Mouse (Mus musculus) hindbrain, embryonic 15.5 days (tissue): ENCODE results near the gene Adgrd1. TPM values are rescaled to one million over a fixed set of nuclear protein-coding genes. Genes with fewer than 3 reads are reported as not detected.

Experiments used
- ATAC-seq: fragments of 200-750 bp; cut with Nextera tagmentation; 2 replicates; pipeline ENCODE4 v1.8.0; 2017; ENCODE audit warnings: low read depth, moderate number of reproducible peaks, moderate TSS enrichment; ENCODE audit not compliant: low FRiP score
- H3K27ac ChIP-seq: fragments of 300-500 bp; sonication (generic); replicated peaks from 2 replicates; pipeline ENCODE4 v1.5.1; 2015; ENCODE audit warnings: mild to moderate bottlenecking, inconsistent platforms
- H3K27me3 ChIP-seq: fragments of 300-500 bp; sonication (generic); 2 replicates; pipeline ENCODE4 v1.6.1; 2015; ENCODE audit warnings: control low read depth, inconsistent platforms
- H3K36me3 ChIP-seq: fragments of 300-500 bp; sonication (generic); 2 replicates; pipeline ENCODE4 v1.6.1; 2015; ENCODE audit warnings: control low read depth, inconsistent platforms
- H3K4me1 ChIP-seq: fragments of 300-500 bp; sonication (generic); replicated peaks from 2 replicates; pipeline ENCODE4 v1.6.1; 2015; ENCODE audit warnings: control low read depth, inconsistent platforms
- H3K4me2 ChIP-seq: fragments of 300-500 bp; sonication (generic); 2 replicates; pipeline ENCODE4 v1.6.1; 2015; ENCODE audit warnings: moderate library complexity, mild to moderate bottlenecking, inconsistent platforms
- H3K4me3 ChIP-seq: fragments of 300-500 bp; sonication (generic); 2 replicates; pipeline ENCODE4 v1.5.1; 2015; ENCODE audit warnings: mild to moderate bottlenecking, inconsistent platforms
- H3K9ac ChIP-seq: fragments of 300-500 bp; sonication (generic); 2 replicates; pipeline ENCODE4 v1.6.1; 2015; ENCODE audit warnings: inconsistent platforms
- H3K9me3 ChIP-seq: fragments of 300-500 bp; sonication (generic); 2 replicates; pipeline ENCODE4 v1.6.1; 2016; ENCODE audit warnings: control low read depth, inconsistent platforms
- WGBS: fragments of 180-500 bp; shearing (Covaris S2); methylation state at CpG from one replicate; pipeline ENCODE4 v1.1.7; 2015; 5-methylcytosine and 5-hydroxymethylcytosine counted together
- polyA plus RNA-seq: library from polyadenylated mRNA; unstranded; fragments of >200 nt; fragmentation: Nextera tagmentation; extraction: Ambion mirVana; gene quantifications from 2 replicates; pipeline ENCODE4 v1.2.1, GENCODE M21; 2015

Gene Adgrd1
- 0.14 and 0.18 TPM in 2 replicates for polyA plus RNA-seq

DNA sequence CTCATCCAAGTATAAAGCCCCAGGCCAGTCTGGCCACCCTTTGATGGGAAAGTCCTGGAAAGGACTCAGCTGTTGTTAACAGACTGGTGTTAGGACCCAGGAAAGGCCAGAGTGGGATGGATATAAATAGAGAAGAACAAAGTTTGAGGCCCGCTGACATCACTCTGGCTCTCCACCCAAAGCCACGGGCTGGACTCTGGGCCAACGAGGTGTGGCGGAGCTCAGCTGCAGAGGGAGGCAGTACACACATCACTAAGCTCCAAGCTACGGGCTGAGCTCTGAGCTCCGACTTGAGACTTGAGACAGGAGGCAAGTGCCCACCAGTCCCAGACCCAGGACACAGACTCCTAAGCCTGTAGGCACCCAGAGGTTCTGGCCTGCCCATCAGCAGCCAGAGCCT is at the start of gene Adgrd1:
TSS of gene Adgrd1 (plus strand) at position 240 of the 400 bp plus-strand sequence.
- Histone ChIP-seq H3K27me3 (no peaks in the 10 kb centered on the region), H3K4me1 (0 out of 2 replicates have a peak, but pooled peaks cover 3% of the 10 kb centered on the region), H3K4me3 (no peak within 1 kb of the TSS), H3K36me3 (no peaks in the 10 kb centered on the region), H3K9ac (no peak within 1 kb of the TSS), H3K9me3 (no peaks in the 10 kb centered on the region), H3K4me2 (no peak within 1 kb of the TSS), H3K27ac (no peak within 1 kb of the TSS)
- ATAC-seq = no peak
- 59% methylated on average over 6 of the region's 6 CpGs for WGBS

DNA sequence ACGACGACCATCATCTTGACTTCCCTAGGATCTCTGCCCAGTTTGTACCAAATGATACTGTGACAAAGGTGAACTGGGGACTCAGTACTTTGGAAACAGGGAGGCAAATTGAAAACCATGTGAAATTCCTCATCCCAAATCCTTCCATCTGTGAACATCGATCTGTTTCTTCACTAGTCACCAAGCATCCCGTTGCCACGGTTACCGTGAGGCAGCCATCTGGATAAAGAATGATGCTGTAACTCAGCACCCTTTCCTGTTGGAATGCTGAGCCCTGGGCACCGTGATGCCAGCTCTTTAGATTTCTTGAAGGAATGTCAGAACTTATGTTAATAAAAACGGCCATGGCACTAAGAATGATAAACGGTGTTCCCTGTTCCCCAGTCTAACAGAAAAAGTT is 47.2 kb upstream of the Adgrd1 start:
- WGBS = 46% methylated on average over 9 of the region's 9 CpGs
- no peak overlapping the region for H3K9ac ChIP-seq
- 0 out of 2 replicates have a peak overlapping the region, but pooled peaks have one; percentile 9 for H3K4me2 ChIP-seq
- peaks cover 34% of the 10 kb centered on the region for H3K4me1 ChIP-seq
- no peaks in the 10 kb centered on the region for H3K27me3 ChIP-seq
- no peak overlapping the region for H3K4me3 ChIP-seq
- H3K27ac ChIP-seq = no peak overlapping the region
- no peaks in the 10 kb centered on the region for H3K36me3 ChIP-seq
- H3K9me3 ChIP-seq = no peaks in the 10 kb centered on the region
- ATAC-seq = no peak

DNA sequence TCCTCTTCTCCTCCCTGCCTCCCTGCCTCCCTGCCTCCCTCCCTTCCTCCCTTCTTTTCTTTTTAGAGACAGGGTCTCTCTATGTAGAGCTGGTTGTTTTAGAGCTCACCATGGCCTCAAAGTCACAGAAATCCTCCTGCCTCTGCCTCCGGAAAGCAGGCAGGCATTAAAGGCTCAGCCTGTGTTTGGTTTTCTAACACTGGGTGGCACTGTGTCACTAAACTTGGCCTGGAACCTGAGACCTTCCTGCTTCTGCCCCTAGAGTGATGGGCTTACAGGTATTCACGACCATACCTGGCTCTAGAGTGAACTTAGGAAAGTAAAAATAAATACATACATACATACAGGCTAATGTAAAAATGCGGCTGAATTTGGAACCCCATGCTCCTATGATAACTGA is 44.6 kb upstream of the Adgrd1 start:
- no peaks in the 10 kb centered on the region for H3K27me3 ChIP-seq
- H3K9me3 ChIP-seq = no peaks in the 10 kb centered on the region
- no peak overlapping the region for H3K27ac ChIP-seq
- peaks cover 19% of the 10 kb centered on the region for H3K4me1 ChIP-seq
- H3K9ac ChIP-seq = no peak overlapping the region
- H3K4me3 ChIP-seq = no peak overlapping the region
- no peak overlapping the region for H3K4me2 ChIP-seq
- H3K36me3 ChIP-seq = no peaks in the 10 kb centered on the region
- 86% methylated on average over 3 of the region's 3 CpGs for WGBS
- no peak for ATAC-seq

DNA sequence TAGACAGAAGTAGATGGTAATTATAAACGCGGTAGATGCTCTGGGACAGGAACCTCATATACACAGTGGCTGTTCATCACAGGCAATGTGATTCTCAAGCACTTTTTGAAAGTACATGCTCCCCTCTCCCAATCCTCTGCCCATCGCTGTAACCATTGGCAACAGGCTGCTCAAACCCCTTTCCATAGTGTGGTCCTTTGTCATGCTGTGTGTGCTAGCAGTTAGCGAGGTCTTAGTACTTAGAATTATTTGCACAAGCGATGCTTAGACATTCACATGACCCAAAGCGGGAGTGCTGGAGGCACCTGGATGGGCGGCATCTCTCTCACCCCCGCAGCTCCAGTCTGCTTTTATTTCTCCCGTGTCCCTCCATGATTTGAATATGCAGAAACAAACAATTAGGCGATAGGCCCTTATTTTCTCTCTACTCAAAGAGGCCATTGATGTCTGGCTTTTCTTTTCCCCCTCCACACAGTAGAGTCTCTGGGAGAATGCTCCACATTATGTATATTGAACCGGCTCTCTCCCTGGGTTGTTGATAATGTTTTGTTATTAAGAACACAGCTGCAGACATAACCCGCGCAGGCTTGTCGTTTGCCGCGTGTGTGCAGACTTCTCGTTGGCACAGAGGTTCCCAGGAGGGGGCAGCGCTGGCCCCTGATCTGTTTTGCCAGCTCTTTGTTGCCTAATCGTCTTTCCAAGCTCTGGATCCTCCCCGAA is 43.8 kb upstream of the Adgrd1 start:
- Histone ChIP-seq H3K4me2 (peak overlapping the region; percentile 35), H3K9me3 (no peaks in the 10 kb centered on the region), H3K27ac (peak overlapping the region; percentile 68), H3K4me1 (peaks cover 19% of the 10 kb centered on the region), H3K36me3 (no peaks in the 10 kb centered on the region), H3K27me3 (no peaks in the 10 kb centered on the region), H3K9ac (no peak overlapping the region), H3K4me3 (no peak overlapping the region)
- 8% methylated on average over 20 of the region's 20 CpGs for WGBS
- ATAC-seq = peak; percentile 82

DNA sequence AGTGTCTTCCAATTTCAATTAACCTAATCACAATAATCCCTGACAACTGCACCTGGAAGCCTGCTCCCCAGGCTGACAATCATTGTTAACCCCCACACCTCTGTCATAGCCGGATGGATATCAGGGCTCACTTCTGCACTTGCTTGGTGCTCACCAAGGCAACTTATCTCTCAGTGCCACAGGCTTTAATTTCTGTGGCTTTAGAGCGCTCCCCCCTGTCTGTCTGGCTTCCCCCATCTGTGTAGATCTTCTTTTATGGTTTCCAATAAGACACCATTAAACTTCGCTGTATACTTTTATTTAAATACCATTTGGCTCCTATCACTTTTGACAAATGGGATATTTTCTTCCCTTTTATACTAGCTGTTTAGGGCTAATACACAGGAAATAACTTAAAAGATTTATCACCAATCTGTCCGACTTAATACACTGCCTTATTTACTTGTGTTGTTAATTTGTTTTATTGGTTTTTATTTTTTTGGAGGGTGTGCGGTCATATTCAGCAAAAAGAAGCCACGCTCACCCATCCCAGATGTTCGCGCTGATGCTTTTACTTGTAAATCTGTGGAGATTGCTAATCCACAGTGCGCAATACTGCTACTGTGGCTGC is 41.8 kb upstream of the Adgrd1 start:
- 89% methylated on average over 9 of the region's 9 CpGs for WGBS
- H3K27ac ChIP-seq = no peak overlapping the region
- peaks cover 11% of the 10 kb centered on the region for H3K4me1 ChIP-seq
- no peak overlapping the region for H3K4me2 ChIP-seq
- H3K27me3 ChIP-seq = no peaks in the 10 kb centered on the region
- no peak overlapping the region for H3K9ac ChIP-seq
- ATAC-seq = no peak
- no peaks in the 10 kb centered on the region for H3K36me3 ChIP-seq
- no peaks in the 10 kb centered on the region for H3K9me3 ChIP-seq
- no peak overlapping the region for H3K4me3 ChIP-seq

DNA sequence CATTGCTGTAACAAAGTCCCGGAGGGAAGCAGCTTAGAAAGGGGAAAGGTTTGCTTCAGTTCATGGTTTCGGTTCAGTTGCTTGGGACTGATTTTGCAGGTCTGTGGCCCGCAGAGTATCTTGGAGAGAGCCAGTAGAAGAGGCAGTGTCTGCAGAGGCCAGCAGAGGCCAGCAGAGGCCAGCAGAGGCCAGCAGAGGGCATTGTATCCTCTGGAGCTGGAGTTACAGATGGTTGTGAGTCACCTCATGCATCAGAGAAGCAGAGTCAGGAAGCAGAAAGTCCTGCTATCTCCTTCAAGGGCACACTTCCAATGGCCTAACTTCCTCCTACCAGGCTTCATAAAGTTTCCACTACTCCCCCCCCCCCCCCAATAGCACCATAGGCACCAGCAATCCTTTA is 37.4 kb upstream of the Adgrd1 start:
- H3K36me3 ChIP-seq = no peaks in the 10 kb centered on the region
- WGBS = 88% methylated on average over 3 of the region's 3 CpGs
- peaks cover 10% of the 10 kb centered on the region for H3K4me1 ChIP-seq
- no peak for ATAC-seq
- no peak overlapping the region for H3K4me3 ChIP-seq
- no peaks in the 10 kb centered on the region for H3K9me3 ChIP-seq
- no peaks in the 10 kb centered on the region for H3K27me3 ChIP-seq
- no peak overlapping the region for H3K27ac ChIP-seq
- H3K9ac ChIP-seq = no peak overlapping the region
- no peak overlapping the region for H3K4me2 ChIP-seq

DNA sequence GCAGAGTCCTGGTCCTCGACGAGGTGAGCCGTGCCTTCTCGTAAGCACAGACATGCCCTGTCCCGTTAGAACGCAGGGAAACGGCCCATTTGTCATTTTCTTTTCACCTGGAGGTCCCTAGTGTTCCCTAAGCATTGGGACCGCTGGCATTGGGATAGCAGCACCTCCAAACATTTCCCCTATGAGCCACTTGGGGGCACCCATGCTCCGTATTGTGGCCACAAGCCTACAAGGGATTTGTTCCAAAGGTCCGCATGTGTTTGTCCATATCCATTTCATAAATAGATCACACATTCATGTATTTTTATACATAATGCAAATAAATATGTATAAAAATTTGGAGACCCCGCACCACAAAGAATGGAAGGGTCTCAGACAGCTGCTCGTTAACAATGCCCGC is 35.0 kb upstream of the Adgrd1 start:
- 21% methylated on average over 13 of the region's 13 CpGs for WGBS
- peak; percentile 75; the same call in 1 of the 2 replicates for ATAC-seq
- Histone ChIP-seq H3K4me3 (no peak overlapping the region), H3K9me3 (no peaks in the 10 kb centered on the region), H3K27me3 (no peaks in the 10 kb centered on the region), H3K27ac (no peak overlapping the region), H3K36me3 (no peaks in the 10 kb centered on the region), H3K4me2 (no peak overlapping the region), H3K4me1 (peaks cover 12% of the 10 kb centered on the region), H3K9ac (no peak overlapping the region)

DNA sequence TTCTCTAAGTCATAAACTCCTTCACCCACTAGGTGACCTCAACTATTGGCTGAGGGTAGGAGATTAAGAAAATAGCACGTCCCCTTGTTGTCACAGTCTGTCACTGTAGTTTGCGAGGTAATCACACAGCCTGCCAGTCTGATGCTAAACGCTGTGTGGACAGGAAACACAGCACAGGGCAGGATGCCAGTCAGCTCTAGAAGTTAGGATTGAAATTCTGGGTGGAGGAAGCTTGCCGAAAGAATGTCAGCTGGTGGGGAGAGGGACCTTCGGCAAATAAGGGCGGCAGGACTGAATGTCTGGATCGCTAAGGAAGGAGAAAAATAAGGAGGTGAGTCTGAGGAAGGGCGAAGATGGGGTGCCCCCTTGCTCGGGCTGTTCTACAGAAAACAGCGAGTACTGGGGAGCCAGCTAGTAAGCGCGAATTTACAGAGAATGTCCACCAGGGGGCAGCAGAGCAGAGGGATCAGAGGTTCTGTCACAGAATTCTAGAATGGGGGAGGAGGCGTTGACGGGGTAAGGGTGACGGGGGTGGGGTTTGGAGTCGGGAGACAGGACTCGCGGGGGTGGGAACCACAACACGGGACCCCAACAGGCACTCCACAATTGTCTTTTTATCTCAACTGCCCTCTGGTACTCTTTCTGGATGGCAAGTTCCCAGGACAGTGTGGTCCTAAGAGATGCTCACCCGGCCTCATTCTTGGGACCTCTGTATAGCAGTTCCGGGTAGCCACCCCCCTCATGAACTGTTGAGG is 33.3 kb upstream of the Adgrd1 start:
- Histone ChIP-seq H3K4me1 (peaks cover 12% of the 10 kb centered on the region), H3K9me3 (no peaks in the 10 kb centered on the region), H3K27ac (no peak overlapping the region), H3K27me3 (no peaks in the 10 kb centered on the region), H3K9ac (no peak overlapping the region), H3K4me2 (peak overlapping the region; percentile 62), H3K4me3 (peak overlapping the region; percentile 26), H3K36me3 (no peaks in the 10 kb centered on the region)
- 11% methylated on average over 21 of the region's 21 CpGs for WGBS
- ATAC-seq = peak; percentile 74

DNA sequence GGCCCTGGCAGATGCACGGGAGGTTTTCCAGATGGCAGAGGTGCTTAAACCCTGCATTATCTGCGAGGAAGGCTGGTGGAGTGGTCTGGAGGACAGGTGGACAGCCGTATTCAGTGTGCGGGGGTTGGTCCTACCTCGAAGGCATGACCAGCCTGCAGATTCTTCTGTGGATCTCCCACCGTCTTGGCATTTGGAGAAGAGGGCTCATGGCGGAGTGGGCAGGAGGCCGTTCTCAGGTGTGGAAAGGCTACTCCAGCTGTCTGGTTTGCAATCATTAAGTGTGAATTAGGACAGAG is 32.8 kb upstream of the Adgrd1 start:
- Histone ChIP-seq H3K4me1 (peaks cover 12% of the 10 kb centered on the region), H3K9ac (no peak overlapping the region), H3K36me3 (no peaks in the 10 kb centered on the region), H3K27me3 (no peaks in the 10 kb centered on the region), H3K4me2 (peak overlapping the region; percentile 62), H3K9me3 (no peaks in the 10 kb centered on the region), H3K27ac (no peak overlapping the region), H3K4me3 (peak overlapping the region; percentile 26)
- WGBS = 38% methylated on average over 8 of the region's 8 CpGs
- ATAC-seq = no peak

DNA sequence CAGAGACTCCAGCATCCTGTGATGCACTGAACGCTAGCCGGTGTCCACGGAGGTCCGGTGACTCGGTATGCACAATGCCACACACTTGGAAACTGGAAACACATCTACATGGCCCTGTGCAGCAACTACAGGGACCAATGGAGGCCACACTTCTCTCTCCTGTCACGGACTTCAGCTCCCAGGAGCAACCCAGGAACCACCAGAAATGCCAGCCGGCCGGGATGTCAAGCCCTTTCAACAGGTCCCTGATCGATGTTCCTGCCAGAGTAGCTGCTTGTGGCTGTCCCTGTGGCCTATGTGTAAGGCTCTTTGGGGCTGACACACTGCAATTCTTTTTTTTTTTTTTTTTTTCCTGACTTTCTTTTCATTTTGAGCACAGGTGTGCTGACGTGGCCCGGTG is 32.4 kb upstream of the Adgrd1 start:
- 63% methylated on average over 11 of the region's 11 CpGs for WGBS
- no peaks in the 10 kb centered on the region for H3K36me3 ChIP-seq
- no peaks in the 10 kb centered on the region for H3K27me3 ChIP-seq
- H3K9ac ChIP-seq = no peak overlapping the region
- no peak for ATAC-seq
- no peaks in the 10 kb centered on the region for H3K9me3 ChIP-seq
- H3K4me3 ChIP-seq = no peak overlapping the region
- no peak overlapping the region for H3K27ac ChIP-seq
- H3K4me1 ChIP-seq = peaks cover 12% of the 10 kb centered on the region
- no peak overlapping the region; the same call in 1 of the 2 replicates for H3K4me2 ChIP-seq

DNA sequence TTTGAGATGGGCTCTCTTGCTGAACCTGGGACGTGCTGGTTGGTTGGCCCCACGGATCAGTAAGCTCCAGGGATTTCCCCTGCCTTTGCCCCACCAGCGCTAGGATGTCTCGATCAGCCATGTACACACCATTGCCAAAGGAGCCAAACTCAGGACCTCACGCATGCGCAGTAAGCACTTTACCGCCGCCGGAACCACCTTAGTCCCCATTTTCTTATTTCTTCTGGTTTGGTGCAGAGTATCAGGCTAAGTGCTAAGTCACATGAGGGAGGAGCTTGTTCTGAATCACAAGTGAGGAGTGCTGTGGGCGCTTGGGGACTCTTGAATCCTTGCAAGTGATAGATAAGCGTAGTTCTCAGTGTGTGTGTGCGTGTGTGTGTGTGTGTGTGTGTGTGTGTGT is 31.2 kb upstream of the Adgrd1 start:
- Histone ChIP-seq H3K27ac (no peak overlapping the region), H3K27me3 (no peaks in the 10 kb centered on the region), H3K4me1 (peaks cover 12% of the 10 kb centered on the region), H3K4me2 (no peak overlapping the region), H3K9me3 (no peaks in the 10 kb centered on the region), H3K36me3 (no peaks in the 10 kb centered on the region), H3K4me3 (no peak overlapping the region), H3K9ac (no peak overlapping the region)
- no peak for ATAC-seq
- WGBS = 84% methylated on average over 12 of the region's 12 CpGs

DNA sequence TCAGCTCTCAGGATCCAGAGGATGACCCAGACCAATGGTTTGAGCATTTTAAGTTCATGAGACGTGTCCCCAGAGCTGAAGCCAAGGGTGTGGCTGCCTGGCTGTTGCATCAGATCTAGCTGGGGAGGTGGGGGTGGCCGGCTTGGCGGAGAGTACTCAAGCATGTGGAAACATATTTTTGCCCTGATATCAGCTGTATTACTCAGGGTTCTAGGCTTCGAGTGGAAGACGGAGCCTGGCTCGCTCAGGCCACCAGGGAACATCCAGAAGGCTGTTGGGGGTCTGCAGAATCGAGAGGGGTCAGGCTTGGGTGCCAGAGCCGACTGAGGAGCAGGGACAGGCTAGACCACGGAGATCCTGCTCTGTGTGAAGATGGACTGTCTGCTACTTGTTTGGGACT is 30.6 kb upstream of the Adgrd1 start:
- WGBS = 80% methylated on average over 9 of the region's 9 CpGs
- no peaks in the 10 kb centered on the region for H3K9me3 ChIP-seq
- peaks cover 16% of the 10 kb centered on the region for H3K4me1 ChIP-seq
- H3K27me3 ChIP-seq = no peaks in the 10 kb centered on the region
- H3K4me2 ChIP-seq = no peak overlapping the region
- H3K9ac ChIP-seq = no peak overlapping the region
- no peak overlapping the region for H3K27ac ChIP-seq
- no peaks in the 10 kb centered on the region for H3K36me3 ChIP-seq
- no peak for ATAC-seq
- H3K4me3 ChIP-seq = no peak overlapping the region
